Mouse (Mus musculus) mature B cell (primary cell): ENCODE measurements around the gene Trim21.

Experiments used
- in situ Hi-C: fragments of 300-500 bp; cut with MboI; formaldehyde crosslinking; loops from 2 replicates; pipeline ENCODE4 v1.14.3; 2019

Gene Trim21

GRCm38 (mm10) chr7:102508066-102508465 lies 57.2 kb downstream of the Trim21 start:
- in situ Hi-C loops: loop anchor here (10.0 to 25.0 kb wide), 2 partner anchors 127 to 404 kb away; partner anchors contain the start of genes Olfr554, Olfr571 and Olfr572
